Mouse (Mus musculus) liver, adult 2 months (tissue): ENCODE measurements around the gene Eif4a3. TPM values are rescaled to one million over a fixed set of nuclear protein-coding genes. Genes with fewer than 3 reads are reported as not detected.
A peak's percentile ranks its signal among the peaks of the same experiment; 100 is the strongest.

Source experiments
- DNase-seq: peaks from one replicate; pipeline ENCODE4 v3.0.0-alpha.2; 2011; ENCODE audit warnings: low read depth, low spot score; ENCODE audit errors: extremely low read depth
- H3K27ac ChIP-seq: fragments of 200-500 bp; replicated peaks from 2 replicates; pipeline ENCODE4 v1.5.1; 2012; ENCODE audit warnings: low read depth, mild to moderate bottlenecking, control low read depth, inconsistent platforms, low read length; ENCODE audit not compliant: insufficient read depth
- H3K27me3 ChIP-seq: fragments of 200-500 bp; 2 replicates; pipeline ENCODE4 v1.6.1; 2012; ENCODE audit warnings: mild to moderate bottlenecking, moderate library complexity, low read length, inconsistent platforms; ENCODE audit not compliant: control insufficient read depth, insufficient read depth
- H3K36me3 ChIP-seq: fragments of 200-500 bp; 2 replicates; pipeline ENCODE4 v1.6.1; 2012; ENCODE audit warnings: low read length, inconsistent platforms; ENCODE audit not compliant: control insufficient read depth, insufficient read depth
- H3K4me1 ChIP-seq: fragments of 200-500 bp; 2 replicates; pipeline ENCODE4 v1.6.1; 2011; ENCODE audit warnings: low read length; ENCODE audit not compliant: control insufficient read depth, insufficient read depth
- H3K4me3 ChIP-seq: fragments of 200-500 bp; 2 replicates; pipeline ENCODE4 v1.5.1; 2011; ENCODE audit warnings: low read depth, mild to moderate bottlenecking, control low read depth, low read length, moderate library complexity; ENCODE audit not compliant: insufficient read depth
- H3K79me2 ChIP-seq: fragments of 200-500 bp; 2 replicates; pipeline ENCODE4 v1.6.1; 2012; ENCODE audit warnings: inconsistent platforms, mild to moderate bottlenecking, low read length, moderate library complexity; ENCODE audit not compliant: control insufficient read depth, insufficient read depth
- H3K9ac ChIP-seq: fragments of 200-500 bp; 2 replicates; pipeline ENCODE4 v1.6.1; 2012; ENCODE audit warnings: low read depth, mild to moderate bottlenecking, control low read depth, inconsistent platforms, low read length
- CTCF ChIP-seq: fragments of 200-500 bp; IDR thresholded peaks from 2 replicates; pipeline ENCODE4 v1.5.1; 2011; ENCODE audit warnings: low read depth, low read length, control low read depth
- POLR2A ChIP-seq: fragments of 200-500 bp; IDR thresholded peaks from 2 replicates; pipeline ENCODE4 v1.6.1; 2011; ENCODE audit warnings: low read length, control low read depth; ENCODE audit not compliant: insufficient read depth; ENCODE audit errors: extremely low read depth
- WGBS: fragments of 180-500 bp; shearing (Covaris S2); methylation state at CpG from one replicate; pipeline ENCODE4 v1.1.7; 2018; 5-methylcytosine and 5-hydroxymethylcytosine counted together
- polyA plus RNA-seq: library from polyadenylated mRNA; depleted of rRNA; stranded (reverse); fragments of >200 nt; gene quantifications from 2 replicates; pipeline ENCODE4 v1.2.3, GENCODE M21; 2012; rRNA removed
- total RNA-seq: library from RNA; depleted of rRNA; stranded (reverse); fragments of >200 nt; gene quantifications from 2 replicates; pipeline ENCODE4 v1.2.3, GENCODE M21; 2014; rRNA removed

The Eif4a3 gene
- total RNA-seq (57.3 and 64.2 TPM in 2 replicates), polyA plus RNA-seq (49.8 and 61.5 TPM in 2 replicates)

GRCm38 (mm10) chr11:119299391-119300245 is at the start of gene Eif4a3:
Gene Eif4a3 (minus strand): TSS chr11:119300089.
- Histone ChIP-seq H3K9ac (peak within 1 kb of the TSS; percentile 88), H3K79me2 (peaks cover 14% of the 10 kb centered on the region; the same call in 1 of the 2 replicates), H3K4me1 (peaks cover 3% of the 10 kb centered on the region), H3K27me3 (no peaks in the 10 kb centered on the region), H3K4me3 (peak within 1 kb of the TSS; percentile 90), H3K36me3 (peaks cover 21% of the 10 kb centered on the region), H3K27ac (peak within 1 kb of the TSS; percentile 21)
- TF ChIP-seq CTCF: no peak
- TF ChIP-seq POLR2A: peak; percentile 50
- WGBS: under 1% methylated on average over 89 of the region's 89 CpGs
- DNase-seq: peak; percentile 81

GRCm38 (mm10) chr11:119347125-119347524 is 47.2 kb upstream of the Eif4a3 start:
- no peak overlapping the region for H3K4me3 ChIP-seq
- 0 out of 2 replicates have a peak, but pooled peaks cover 1% of the 10 kb centered on the region for H3K36me3 ChIP-seq
- no peaks in the 10 kb centered on the region for H3K27me3 ChIP-seq
- no peak for DNase-seq
- no peak overlapping the region for H3K9ac ChIP-seq
- no peaks in the 10 kb centered on the region for H3K79me2 ChIP-seq
- no peak overlapping the region for H3K27ac ChIP-seq
- no peaks in the 10 kb centered on the region for H3K4me1 ChIP-seq
- TF ChIP-seq CTCF: no peak
- no peak for TF ChIP-seq POLR2A
- WGBS: 96% methylated on average over 4 of the region's 4 CpGs

GRCm38 (mm10) chr11:119344865-119345264 is 45.0 kb upstream of the Eif4a3 start:
- DNase-seq: no peak
- 67% methylated on average over 6 of the region's 6 CpGs for WGBS
- H3K9ac ChIP-seq: no peak overlapping the region
- no peak overlapping the region for H3K27ac ChIP-seq
- H3K4me3 ChIP-seq: no peak overlapping the region
- H3K4me1 ChIP-seq: no peaks in the 10 kb centered on the region
- 0 out of 2 replicates have a peak, but pooled peaks cover 1% of the 10 kb centered on the region for H3K36me3 ChIP-seq
- H3K79me2 ChIP-seq: no peaks in the 10 kb centered on the region
- no peaks in the 10 kb centered on the region for H3K27me3 ChIP-seq
- TF ChIP-seq POLR2A (no peak), CTCF (no peak)

- H3K4me3 ChIP-seq: no peak overlapping the region
- no peaks in the 10 kb centered on the region for H3K4me1 ChIP-seq
- no peaks in the 10 kb centered on the region for H3K79me2 ChIP-seq
- WGBS: 82% methylated on average over 8 of the region's 8 CpGs
- H3K9ac ChIP-seq: no peak overlapping the region
- H3K36me3 ChIP-seq: 0 out of 2 replicates have a peak, but pooled peaks cover 1% of the 10 kb centered on the region
- no peak overlapping the region for H3K27ac ChIP-seq
- TF ChIP-seq CTCF: no peak
- TF ChIP-seq POLR2A: no peak
- no peak for DNase-seq
- no peaks in the 10 kb centered on the region for H3K27me3 ChIP-seq
Measured at GRCm38 (mm10) chr11:119344178-119344577, 44.3 kb upstream of the Eif4a3 start.

GRCm38 (mm10) chr11:119339637-119340036 is 39.7 kb upstream of the Eif4a3 start:
- TF ChIP-seq CTCF: peak; percentile 36
- TF ChIP-seq POLR2A: no peak
- Histone ChIP-seq H3K27me3 (no peaks in the 10 kb centered on the region), H3K79me2 (no peaks in the 10 kb centered on the region), H3K9ac (no peak overlapping the region), H3K4me1 (no peaks in the 10 kb centered on the region), H3K36me3 (no peaks in the 10 kb centered on the region), H3K4me3 (no peak overlapping the region), H3K27ac (no peak overlapping the region)
- 4% methylated on average over 5 of the region's 5 CpGs for WGBS
- DNase-seq: peak; percentile 67

GRCm38 (mm10) chr11:119339179-119339578 is 39.3 kb upstream of the Eif4a3 start:
- no peak for DNase-seq
- Histone ChIP-seq H3K27me3 (no peaks in the 10 kb centered on the region), H3K4me3 (no peak overlapping the region), H3K9ac (no peak overlapping the region), H3K4me1 (no peaks in the 10 kb centered on the region), H3K79me2 (no peaks in the 10 kb centered on the region), H3K36me3 (no peaks in the 10 kb centered on the region), H3K27ac (no peak overlapping the region)
- WGBS: 59% methylated on average over 5 of the region's 5 CpGs
- no peak for TF ChIP-seq POLR2A
- TF ChIP-seq CTCF: no peak
